Mouse (Mus musculus) spleen, postnatal 14 days (tissue): ENCODE data around the gene Gpc5.

Experiments
- DNase-seq, 2 experiments: peaks; one replicate each; pipeline ENCODE4 v3.0.0; 2021 to 2022; ENCODE audit warnings: low spot score in 2 of 2

Gene Gpc5

GRCm38 (mm10) chr14:115546516-115547282, 454.7 kb downstream of the Gpc5 start:
- no peak for DNase-seq

- no peak for DNase-seq
Observed at GRCm38 (mm10) chr14:115551996-115552395, 460.0 kb downstream of the Gpc5 start.

GRCm38 (mm10) chr14:115580466-115581255, 488.6 kb downstream of the Gpc5 start:
- DNase-seq = no peak

GRCm38 (mm10) chr14:115581256-115581633, 489.2 kb downstream of the Gpc5 start:
- no peak for DNase-seq

- DNase-seq = no peak
Observed at GRCm38 (mm10) chr14:115600259-115601029, 508.4 kb downstream of the Gpc5 start.

- no peak for DNase-seq
Observed at GRCm38 (mm10) chr14:115614154-115614553, 522.1 kb downstream of the Gpc5 start.

GRCm38 (mm10) chr14:115616305-115616704, 524.3 kb downstream of the Gpc5 start:
- DNase-seq = no peak

GRCm38 (mm10) chr14:115616846-115617245, 524.8 kb downstream of the Gpc5 start:
- no peak for DNase-seq

GRCm38 (mm10) chr14:115620473-115620872, 528.5 kb downstream of the Gpc5 start:
- DNase-seq = no peak

GRCm38 (mm10) chr14:115631160-115631898, 539.3 kb downstream of the Gpc5 start:
- no peak for DNase-seq

- no peak for DNase-seq
Observed at GRCm38 (mm10) chr14:115633311-115633710, 541.3 kb downstream of the Gpc5 start.

- DNase-seq = no peak
Observed at GRCm38 (mm10) chr14:115679875-115680274, 587.9 kb downstream of the Gpc5 start.

GRCm38 (mm10) chr14:115746013-115746412, 654.0 kb downstream of the Gpc5 start:
- DNase-seq = no peak

GRCm38 (mm10) chr14:115760241-115760640, 668.2 kb downstream of the Gpc5 start:
- no peak for DNase-seq

- DNase-seq = no peak
Observed at GRCm38 (mm10) chr14:115779382-115780177, 687.6 kb downstream of the Gpc5 start.

- no peak for DNase-seq
Observed at GRCm38 (mm10) chr14:115804751-115805150, 712.7 kb downstream of the Gpc5 start.

GRCm38 (mm10) chr14:115819021-115819420, 727.0 kb downstream of the Gpc5 start:
- no peak for DNase-seq

- no peak for DNase-seq
Observed at GRCm38 (mm10) chr14:115821657-115822056, 729.6 kb downstream of the Gpc5 start.

- DNase-seq = no peak
Observed at GRCm38 (mm10) chr14:115830485-115830884, 738.5 kb downstream of the Gpc5 start.

GRCm38 (mm10) chr14:115831219-115831755, 739.3 kb downstream of the Gpc5 start:
- DNase-seq = peak in 1 of 2 experiments; percentile 13
